Mouse (Mus musculus): Measurements from ENCODE around the gene Gm5934.
"Not testable (repeated sequence)": the region's sequence is repeated elsewhere in the genome, so short reads cannot be mapped to it uniquely, and the experiment has no call there.

Gm5934 gene

DNA sequence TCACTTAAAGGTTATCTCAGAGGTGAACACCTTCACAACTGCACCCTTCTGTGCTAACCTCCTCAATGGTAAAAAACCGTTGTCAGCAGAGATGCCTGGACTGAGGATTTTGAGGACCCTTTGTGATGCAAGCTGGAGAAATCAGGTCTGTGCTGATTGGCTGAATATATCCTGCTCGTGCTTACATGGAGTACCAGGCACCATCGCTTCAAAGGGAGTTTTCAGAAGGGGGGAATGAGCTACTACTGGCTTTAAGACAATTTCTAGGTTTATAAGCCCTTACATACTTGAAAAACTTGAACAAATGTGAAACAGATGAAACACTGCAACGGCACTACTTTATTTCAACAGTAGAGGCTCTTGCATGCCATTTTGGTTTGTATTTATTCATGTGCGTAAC, at the start of gene Gm5934:
Gene Gm5934, minus strand, starts transcription at position 101 of the 400 bp plus-strand sequence.
- not testable (repeated sequence) for DNase-seq (ENCODE audit: low spot score)
